Mouse (Mus musculus): ENCODE measurements around the gene Tmem94. TPM values are rescaled to one million over a fixed set of nuclear protein-coding genes. Genes with fewer than 3 reads are reported as not detected.

Tmem94 gene
- polyA plus RNA-seq (2016; fragmentation: Nextera tagmentation; extraction: Ambion mirVana): 39.0 and 45.2 TPM in 2 replicates

DNA sequence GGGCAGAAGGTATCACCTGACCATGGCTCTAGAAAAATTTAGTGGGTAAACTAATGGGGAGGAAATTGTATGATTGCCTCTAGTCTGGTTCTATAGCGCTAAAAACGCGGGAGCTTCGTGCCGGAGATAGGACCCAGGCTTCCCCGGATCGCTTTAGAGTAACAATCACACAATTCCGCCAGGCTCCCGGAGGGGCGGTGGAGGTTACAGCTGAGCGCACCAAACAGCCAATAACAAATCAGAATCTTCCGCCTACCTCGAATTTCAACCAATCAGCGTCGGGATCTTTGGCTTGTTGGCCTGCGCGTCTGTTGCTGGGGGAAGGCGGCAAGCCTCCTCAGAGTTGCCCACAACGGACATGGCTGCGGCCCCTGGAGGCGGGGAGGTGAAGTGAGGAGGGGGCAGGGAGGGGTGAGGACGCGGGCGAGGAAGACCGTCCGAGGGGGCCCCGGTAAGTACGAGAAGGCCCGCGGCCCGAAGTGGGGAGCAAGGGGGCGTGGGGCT lies at the start of gene Tmem94:
TSS of gene Tmem94 (plus strand) at position 331 of the 504 bp plus-strand sequence.
- peak; percentile 97 for ATAC-seq (ENCODE audit: low FRiP score)
- Histone ChIP-seq H3K4me1 (peaks cover 27% of the 10 kb centered on the region), H3K36me3 (replicated peaks) (peaks cover 3% of the 10 kb centered on the region; the same call in 1 of the 2 replicates), H3K27me3 (no peaks in the 10 kb centered on the region), H3K27ac (peak within 1 kb of the TSS; percentile 83), H3K9ac (peak within 1 kb of the TSS; percentile 87), H3K4me3 (replicated peaks) (peak within 1 kb of the TSS; percentile 81), H3K4me2 (peak within 1 kb of the TSS; percentile 69), H3K9me3 (no peaks in the 10 kb centered on the region)
- WGBS: under 1% methylated on average over 32 of the region's 32 CpGs

DNA sequence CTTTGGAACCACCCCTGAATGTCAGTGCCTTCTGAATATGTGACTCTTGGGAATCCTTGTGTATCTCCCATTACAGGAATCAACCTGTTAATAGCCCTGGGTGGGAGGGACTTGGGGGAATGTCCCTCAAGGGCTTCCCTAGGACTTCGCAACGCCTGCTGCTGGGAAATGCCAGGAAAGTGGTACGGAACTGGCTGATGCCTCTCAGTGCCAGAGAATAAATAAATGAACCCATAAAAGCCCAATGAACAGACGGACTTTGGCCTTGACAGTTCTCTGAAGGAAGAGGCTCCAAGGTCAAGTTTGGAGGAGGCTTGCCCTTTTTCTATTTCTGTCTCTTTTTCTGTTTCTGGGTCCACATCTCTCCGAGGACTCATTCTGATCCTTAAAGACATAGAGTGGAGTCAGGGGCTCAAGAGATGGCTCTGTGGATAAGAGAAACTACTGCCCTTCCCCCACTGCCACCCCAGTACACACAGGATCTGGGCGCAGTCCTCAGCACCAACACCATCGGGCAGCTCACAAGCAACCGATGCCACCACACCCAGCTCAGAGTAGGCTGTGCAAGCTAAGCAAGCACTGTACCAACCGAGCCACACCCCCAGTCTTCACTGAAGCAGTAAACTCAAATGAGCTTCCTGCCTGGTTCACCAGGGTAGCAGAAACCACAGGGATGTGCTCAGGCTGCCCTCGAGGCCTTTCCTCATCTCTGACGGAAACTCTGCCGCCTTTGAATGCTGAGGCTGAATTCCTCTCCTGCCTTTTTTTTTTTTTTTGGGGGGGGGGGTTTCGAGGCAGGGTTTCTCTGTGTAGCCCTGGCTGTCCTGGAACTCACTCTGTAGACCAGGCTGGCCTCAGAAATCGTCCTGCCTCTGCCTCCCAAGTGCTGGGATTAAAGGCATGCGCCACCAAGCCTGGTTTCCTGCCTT lies 48.6 kb upstream of the Tmem94 start:
- peaks cover 2% of the 10 kb centered on the region; the same call in 1 of the 2 replicates for H3K4me1 ChIP-seq
- no peak overlapping the region for H3K4me2 ChIP-seq
- H3K4me3 ChIP-seq (replicated peaks): no peak overlapping the region
- H3K9ac ChIP-seq: no peak overlapping the region
- WGBS: 72% methylated on average over 15 of the region's 15 CpGs
- no peak overlapping the region for H3K27ac ChIP-seq
- no peaks in the 10 kb centered on the region for H3K27me3 ChIP-seq
- no peaks in the 10 kb centered on the region for H3K36me3 ChIP-seq (replicated peaks)
- H3K9me3 ChIP-seq: no peaks in the 10 kb centered on the region
- no peak for ATAC-seq (ENCODE audit: low FRiP score)

DNA sequence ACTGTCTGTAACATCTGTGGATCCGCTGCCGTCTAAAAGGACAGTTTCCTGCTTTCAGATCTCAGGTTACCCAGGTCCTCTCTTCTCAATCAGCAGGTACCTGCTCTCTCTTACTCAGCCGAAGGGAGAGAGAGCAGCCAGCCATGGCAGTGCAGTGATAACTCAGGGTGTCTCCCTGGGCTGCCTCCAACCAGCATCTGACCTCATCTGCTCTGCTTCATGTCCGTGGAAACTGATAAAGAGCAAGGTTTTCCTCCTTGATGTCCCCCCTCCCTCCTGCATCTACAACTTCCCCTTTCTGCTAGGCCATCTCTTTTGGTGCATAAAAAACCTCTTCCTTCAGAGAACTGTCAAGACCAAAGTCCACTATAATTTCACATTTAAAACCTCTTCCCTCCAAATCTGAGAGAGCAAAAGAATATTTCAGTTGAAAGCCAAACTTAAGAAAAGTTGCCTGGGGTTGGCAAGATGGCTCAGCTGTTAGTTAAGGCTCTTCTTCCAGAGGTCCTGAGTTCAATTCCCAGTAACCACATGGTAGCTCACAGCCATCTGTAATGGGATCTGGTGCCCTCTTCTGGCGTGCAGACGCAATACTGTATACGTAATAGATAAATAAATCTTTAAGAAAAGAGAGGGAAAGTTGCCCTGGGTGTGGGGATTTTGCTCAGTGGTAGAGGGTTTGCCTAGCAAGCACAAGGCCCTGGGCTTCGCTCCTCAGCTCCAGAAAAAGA lies 47.4 kb upstream of the Tmem94 start:
- 56% methylated on average over 8 of the region's 8 CpGs for WGBS
- ATAC-seq (ENCODE audit: low FRiP score): no peak
- no peak overlapping the region for H3K4me3 ChIP-seq (replicated peaks)
- H3K4me1 ChIP-seq: peaks cover 4% of the 10 kb centered on the region
- no peaks in the 10 kb centered on the region for H3K36me3 ChIP-seq (replicated peaks)
- no peak overlapping the region for H3K9ac ChIP-seq
- no peaks in the 10 kb centered on the region for H3K9me3 ChIP-seq
- no peak overlapping the region for H3K27ac ChIP-seq
- no peaks in the 10 kb centered on the region for H3K27me3 ChIP-seq
- H3K4me2 ChIP-seq: no peak overlapping the region

DNA sequence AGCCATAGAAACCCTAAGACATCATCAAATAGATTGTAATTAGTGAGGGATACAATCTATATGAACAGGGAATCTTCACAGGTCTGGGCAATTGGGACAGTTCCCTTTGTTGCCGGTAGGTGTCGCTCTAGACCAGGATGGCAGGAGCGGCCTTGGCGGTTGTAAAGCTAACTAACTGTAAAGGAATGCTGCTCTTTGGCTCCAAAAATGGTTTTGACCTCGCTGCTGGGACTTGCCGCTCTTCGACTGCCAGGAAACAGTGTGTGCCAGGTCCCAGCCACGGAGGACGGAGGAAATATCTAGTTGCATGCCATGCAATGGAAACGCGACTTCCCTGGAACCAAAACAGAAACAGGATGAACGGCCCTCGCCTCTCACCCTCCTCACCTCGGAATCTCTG lies 42.6 kb upstream of the Tmem94 start:
- Histone ChIP-seq H3K27ac (no peak overlapping the region), H3K27me3 (no peaks in the 10 kb centered on the region), H3K9ac (no peak overlapping the region), H3K4me1 (peaks cover 4% of the 10 kb centered on the region), H3K36me3 (replicated peaks) (no peaks in the 10 kb centered on the region), H3K4me3 (replicated peaks) (no peak overlapping the region), H3K9me3 (no peaks in the 10 kb centered on the region), H3K4me2 (peak overlapping the region; percentile 29; the same call in 1 of the 2 replicates)
- WGBS: 18% methylated on average over 14 of the region's 14 CpGs
- ATAC-seq (ENCODE audit: low FRiP score): no peak

DNA sequence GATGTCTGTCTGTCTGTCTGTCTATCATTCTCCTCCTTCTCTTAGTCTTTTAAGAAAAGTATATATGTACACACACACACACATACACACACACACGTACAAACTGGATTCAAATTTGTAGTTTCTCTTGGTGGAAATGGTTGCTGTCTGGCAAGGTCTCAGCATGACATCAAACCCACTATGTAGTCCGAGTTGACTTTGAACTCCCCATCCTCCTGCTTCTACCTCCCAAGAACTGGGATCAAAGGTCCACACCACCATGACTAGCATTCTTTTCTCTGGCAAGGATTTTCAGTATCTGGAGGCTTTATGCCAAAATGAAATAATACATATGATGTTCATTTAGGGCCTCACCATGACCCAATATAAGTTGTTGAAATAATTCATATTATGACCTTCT lies 42.0 kb upstream of the Tmem94 start:
- Histone ChIP-seq H3K4me1 (peaks cover 4% of the 10 kb centered on the region), H3K9me3 (no peaks in the 10 kb centered on the region), H3K27ac (no peak overlapping the region), H3K27me3 (no peaks in the 10 kb centered on the region), H3K4me2 (no peak overlapping the region), H3K4me3 (replicated peaks) (no peak overlapping the region), H3K36me3 (replicated peaks) (no peaks in the 10 kb centered on the region), H3K9ac (no peak overlapping the region)
- ATAC-seq (ENCODE audit: low FRiP score): no peak
- 75% methylated on average over 2 of the region's 2 CpGs for WGBS

DNA sequence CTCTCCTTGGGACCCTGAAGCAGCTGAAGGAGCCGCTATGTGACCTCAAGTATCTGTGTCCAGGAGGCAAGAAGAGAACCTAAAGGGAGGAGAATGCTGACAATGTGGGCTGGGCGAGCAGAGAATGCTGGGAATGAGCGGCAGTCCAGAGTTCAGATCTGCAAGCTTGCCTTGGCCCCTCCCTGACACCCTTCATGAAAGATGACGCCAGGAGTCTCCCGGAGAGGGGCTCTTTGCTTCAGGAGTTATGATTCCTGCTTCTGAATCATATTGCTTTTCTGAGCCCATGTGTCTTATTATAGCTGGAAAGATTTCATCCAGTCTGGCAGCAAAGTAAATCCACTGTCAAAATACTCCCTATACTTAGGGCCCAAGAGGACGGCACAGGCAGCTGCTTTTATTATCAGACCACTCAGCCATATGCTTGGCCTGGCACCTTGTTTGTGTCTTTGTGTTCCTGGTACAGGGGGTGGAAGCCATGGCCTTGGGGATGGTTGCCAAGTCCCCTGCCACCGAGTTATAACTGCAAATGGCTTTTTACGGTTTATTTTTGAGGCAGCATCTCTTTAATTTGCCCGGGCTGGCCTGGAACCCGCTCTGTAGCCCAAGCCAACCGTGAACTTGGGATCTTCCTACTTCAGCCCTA lies 31.1 kb upstream of the Tmem94 start:
- H3K36me3 ChIP-seq (replicated peaks): no peaks in the 10 kb centered on the region
- no peak overlapping the region for H3K9ac ChIP-seq
- H3K4me1 ChIP-seq: peaks cover 18% of the 10 kb centered on the region
- no peak overlapping the region for H3K27ac ChIP-seq
- WGBS: 69% methylated on average over 11 of the region's 11 CpGs
- no peak for ATAC-seq (ENCODE audit: low FRiP score)
- no peaks in the 10 kb centered on the region for H3K27me3 ChIP-seq
- no peak overlapping the region for H3K4me2 ChIP-seq
- H3K9me3 ChIP-seq: no peaks in the 10 kb centered on the region
- H3K4me3 ChIP-seq (replicated peaks): no peak overlapping the region

DNA sequence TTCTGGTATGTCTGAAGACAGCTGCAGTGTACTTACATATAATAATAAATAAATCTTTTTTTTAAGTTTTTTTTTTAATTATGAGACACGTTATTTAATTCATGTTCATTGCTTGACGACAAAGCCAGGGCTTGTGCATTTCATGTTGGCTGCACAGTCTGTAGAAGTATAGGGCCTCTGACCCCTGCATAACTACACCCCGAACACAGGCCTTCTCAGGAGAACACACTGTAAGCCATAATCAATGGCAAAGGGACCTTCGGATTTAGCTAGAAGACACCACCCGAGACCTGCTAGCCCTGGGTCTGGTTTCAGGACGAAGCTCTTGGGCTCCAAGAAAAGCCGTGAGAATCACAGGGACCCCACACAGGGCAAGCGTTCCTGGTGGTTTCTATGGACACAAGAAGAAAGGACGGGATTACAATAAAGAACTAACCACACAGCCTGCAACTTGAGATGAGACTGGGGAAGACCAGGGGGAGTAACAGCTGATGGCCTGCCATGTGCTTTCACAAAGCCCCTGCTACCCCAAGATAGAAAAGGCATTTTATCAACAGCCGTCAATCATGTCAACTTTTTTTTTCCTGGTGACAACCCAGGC lies 27.5 kb upstream of the Tmem94 start:
- no peaks in the 10 kb centered on the region for H3K27me3 ChIP-seq
- peaks cover 18% of the 10 kb centered on the region for H3K4me1 ChIP-seq
- H3K27ac ChIP-seq: no peak overlapping the region
- H3K36me3 ChIP-seq (replicated peaks): no peaks in the 10 kb centered on the region
- no peaks in the 10 kb centered on the region for H3K9me3 ChIP-seq
- no peak overlapping the region for H3K4me3 ChIP-seq (replicated peaks)
- 36% methylated on average over 10 of the region's 10 CpGs for WGBS
- ATAC-seq (ENCODE audit: low FRiP score): no peak
- H3K4me2 ChIP-seq: no peak overlapping the region
- H3K9ac ChIP-seq: no peak overlapping the region

DNA sequence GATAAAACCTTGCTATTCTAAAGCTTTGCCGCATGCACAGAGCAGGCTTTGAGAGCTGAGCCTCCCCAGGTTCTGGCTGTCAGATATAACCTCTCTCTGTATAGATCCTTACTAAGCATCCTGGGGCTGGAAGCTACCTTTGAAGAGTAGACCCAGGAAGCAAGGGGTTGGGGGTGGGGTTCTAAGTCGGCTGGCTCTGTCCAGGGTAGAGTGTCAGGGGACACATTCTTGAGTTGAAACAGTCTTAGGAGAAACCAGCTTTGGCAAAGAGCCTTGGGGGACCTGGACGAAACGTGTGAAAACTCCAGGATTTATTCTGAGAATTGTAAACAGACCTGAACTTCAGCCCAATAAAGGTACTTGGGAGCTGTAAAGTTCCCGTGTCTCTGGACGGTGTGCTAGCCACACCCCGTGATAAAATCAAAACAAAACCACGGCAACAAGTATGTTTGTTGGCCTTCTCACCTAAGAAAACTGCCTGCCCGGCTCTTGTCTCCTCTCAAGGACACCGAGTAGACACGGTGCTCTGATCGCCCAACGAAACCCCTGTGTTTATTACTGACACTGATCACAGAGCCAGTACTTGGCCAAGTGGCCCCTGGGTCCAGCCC lies 26.9 kb upstream of the Tmem94 start:
- no peaks in the 10 kb centered on the region for H3K9me3 ChIP-seq
- no peak overlapping the region for H3K9ac ChIP-seq
- peaks cover 18% of the 10 kb centered on the region for H3K4me1 ChIP-seq
- no peaks in the 10 kb centered on the region for H3K27me3 ChIP-seq
- no peak for ATAC-seq (ENCODE audit: low FRiP score)
- H3K4me3 ChIP-seq (replicated peaks): no peak overlapping the region
- no peak overlapping the region for H3K4me2 ChIP-seq
- no peaks in the 10 kb centered on the region for H3K36me3 ChIP-seq (replicated peaks)
- 74% methylated on average over 13 of the region's 13 CpGs for WGBS
- H3K27ac ChIP-seq: no peak overlapping the region

DNA sequence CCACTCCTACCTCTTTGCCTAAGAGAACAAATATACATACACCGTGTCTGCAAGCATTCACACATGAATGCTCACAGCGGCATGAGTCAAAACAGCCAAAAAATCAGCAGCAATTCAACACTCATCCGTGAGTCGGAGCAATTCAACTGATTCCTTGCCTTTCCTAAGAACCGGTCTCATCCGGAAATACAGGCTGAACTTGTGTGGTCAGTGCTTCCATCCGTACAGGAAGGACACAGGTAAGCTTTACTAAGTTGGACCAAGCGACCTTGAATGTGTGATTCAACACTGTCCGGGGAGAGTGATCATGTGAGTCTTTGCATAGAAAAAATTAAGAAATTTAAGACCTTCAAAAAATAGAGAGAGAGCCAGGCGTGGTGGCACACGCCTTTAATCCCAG lies 24.2 kb upstream of the Tmem94 start:
- Histone ChIP-seq H3K27me3 (no peaks in the 10 kb centered on the region), H3K9me3 (no peaks in the 10 kb centered on the region), H3K9ac (no peak overlapping the region), H3K27ac (no peak overlapping the region), H3K4me3 (replicated peaks) (no peak overlapping the region), H3K4me1 (peaks cover 16% of the 10 kb centered on the region), H3K36me3 (replicated peaks) (no peaks in the 10 kb centered on the region), H3K4me2 (no peak overlapping the region)
- WGBS: 89% methylated on average over 11 of the region's 11 CpGs
- ATAC-seq (ENCODE audit: low FRiP score): no peak

DNA sequence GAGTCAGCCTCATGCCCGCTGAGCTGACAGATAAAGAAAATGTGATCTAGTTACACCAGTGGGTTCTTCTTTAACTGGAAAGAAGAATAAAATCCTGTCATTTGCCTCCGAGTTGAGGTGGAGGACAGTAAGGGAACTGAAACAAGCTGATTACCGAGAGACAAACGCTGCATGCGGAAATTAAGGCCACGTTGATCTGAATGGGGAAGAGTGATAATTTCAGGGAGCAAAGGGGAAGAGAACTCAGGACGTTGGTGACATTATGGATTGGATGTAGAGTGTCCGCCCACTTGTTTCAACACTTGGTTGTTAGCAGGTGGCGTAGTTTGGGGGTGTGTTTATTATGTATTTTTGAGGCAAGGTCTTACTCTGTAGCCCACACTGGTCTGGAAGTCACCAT lies 22.3 kb upstream of the Tmem94 start:
- WGBS: 91% methylated on average over 9 of the region's 9 CpGs
- H3K4me3 ChIP-seq (replicated peaks): no peak overlapping the region
- ATAC-seq (ENCODE audit: low FRiP score): no peak
- H3K9me3 ChIP-seq: no peaks in the 10 kb centered on the region
- H3K36me3 ChIP-seq (replicated peaks): no peaks in the 10 kb centered on the region
- H3K4me2 ChIP-seq: no peak overlapping the region
- H3K9ac ChIP-seq: no peak overlapping the region
- H3K27ac ChIP-seq: no peak overlapping the region
- H3K4me1 ChIP-seq: peaks cover 11% of the 10 kb centered on the region
- no peaks in the 10 kb centered on the region for H3K27me3 ChIP-seq

DNA sequence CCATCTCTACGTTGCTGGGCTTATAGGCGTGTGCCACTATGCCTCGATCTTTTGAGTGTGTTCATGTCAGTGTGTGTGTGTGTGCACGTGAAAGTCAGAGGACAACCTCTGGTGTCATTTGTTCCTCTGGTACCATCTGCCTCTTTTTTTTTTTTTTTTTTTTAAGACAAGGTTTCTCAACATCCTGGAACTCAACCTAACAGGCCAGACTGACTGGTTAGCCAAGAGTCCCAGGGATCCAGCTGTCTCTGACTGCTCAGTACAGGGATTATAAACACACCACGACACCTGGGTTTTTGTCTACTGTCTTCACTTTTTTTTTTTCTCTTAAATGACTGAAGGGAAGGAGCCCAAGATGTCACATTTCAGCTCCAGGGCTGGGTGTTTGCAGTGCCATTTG lies 20.8 kb upstream of the Tmem94 start:
- no peaks in the 10 kb centered on the region; the same call in 1 of the 2 replicates for H3K4me1 ChIP-seq
- no peaks in the 10 kb centered on the region for H3K36me3 ChIP-seq (replicated peaks)
- no peak overlapping the region for H3K27ac ChIP-seq
- no peak overlapping the region for H3K4me2 ChIP-seq
- no peaks in the 10 kb centered on the region for H3K9me3 ChIP-seq
- H3K27me3 ChIP-seq: no peaks in the 10 kb centered on the region
- no peak overlapping the region for H3K9ac ChIP-seq
- H3K4me3 ChIP-seq (replicated peaks): no peak overlapping the region
- no peak for ATAC-seq (ENCODE audit: low FRiP score)
- WGBS: 91% methylated on average over 5 of the region's 5 CpGs
